Mouse (Mus musculus): ENCODE data around the gene Cap2. TPM values are rescaled to one million over a fixed set of nuclear protein-coding genes. Genes with fewer than 3 reads are reported as not detected.

Cap2 gene
- polyA plus RNA-seq, 1 experiment from 2014 or later: 172 TPM

- no peaks in the 10 kb centered on the region for H3K36me3 ChIP-seq
- H3K4me2 ChIP-seq: no peak overlapping the region
- H3K9me3 ChIP-seq (replicated peaks): no peaks in the 10 kb centered on the region
- H3K27me3 ChIP-seq: no peaks in the 10 kb centered on the region
- peak overlapping the region; percentile 91 for H3K27ac ChIP-seq
- 88% methylated on average over 8 of the region's 8 CpGs for WGBS
- no peak for ATAC-seq (replicated peaks; ENCODE audit: insufficient number of reproducible peaks, insufficient read depth, low FRiP score, low read depth)
- peaks cover 23% of the 10 kb centered on the region for H3K4me1 ChIP-seq (replicated peaks)
- no peak overlapping the region for H3K9ac ChIP-seq
- H3K4me3 ChIP-seq: no peak overlapping the region
Observed at GRCm38 (mm10) chr13:46569469-46569868, 67.8 kb downstream of the Cap2 start.

DNA sequence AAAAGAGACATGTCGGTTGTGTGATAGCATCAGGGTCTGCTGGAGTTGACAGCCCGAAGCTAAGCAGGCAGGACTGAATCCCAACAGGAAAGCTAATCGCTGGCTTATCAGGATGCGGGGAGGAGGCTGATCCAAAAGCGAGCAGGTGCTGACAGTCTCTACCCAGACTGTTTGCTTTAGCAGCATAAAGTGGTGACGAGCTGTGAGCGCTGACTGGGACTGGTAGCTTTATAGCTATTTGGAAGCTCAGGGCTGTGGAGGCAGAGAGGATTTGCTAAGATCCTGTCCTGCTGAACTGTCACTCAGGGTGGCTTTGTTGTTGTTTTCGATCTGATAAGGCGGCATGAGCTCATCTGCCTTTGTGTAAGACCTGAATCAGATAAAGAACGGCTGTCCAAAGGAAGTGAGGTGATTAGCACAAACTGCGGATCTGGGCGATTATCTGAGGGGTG, 69.5 kb downstream of the Cap2 start:
- ATAC-seq (replicated peaks; ENCODE audit: insufficient number of reproducible peaks, insufficient read depth, low FRiP score, low read depth): peak; percentile 87
- WGBS: 2% methylated on average over 12 of the region's 12 CpGs
- peak overlapping the region; percentile 1; the same call in 1 of the 2 replicates for H3K4me3 ChIP-seq

GRCm38 (mm10) chr13:46571961-46572647, 70.5 kb downstream of the Cap2 start:
- no peak overlapping the region for H3K9ac ChIP-seq
- no peaks in the 10 kb centered on the region for H3K9me3 ChIP-seq (replicated peaks)
- 19% methylated on average over 11 of the region's 11 CpGs for WGBS
- ATAC-seq (replicated peaks; ENCODE audit: insufficient number of reproducible peaks, insufficient read depth, low FRiP score, low read depth): peak; percentile 86
- H3K36me3 ChIP-seq: no peaks in the 10 kb centered on the region
- H3K27ac ChIP-seq: peak overlapping the region; percentile 91
- 0 out of 2 replicates have a peak overlapping the region, but pooled peaks have one; percentile 20 for H3K4me3 ChIP-seq
- H3K27me3 ChIP-seq: no peaks in the 10 kb centered on the region
- peaks cover 23% of the 10 kb centered on the region for H3K4me1 ChIP-seq (replicated peaks)
- H3K4me2 ChIP-seq: peak overlapping the region; percentile 45

More for the DNA sequence above, 69.5 kb downstream of the Cap2 start:
- Histone ChIP-seq H3K4me1 (replicated peaks) (peaks cover 23% of the 10 kb centered on the region), H3K27me3 (no peaks in the 10 kb centered on the region), H3K36me3 (no peaks in the 10 kb centered on the region), H3K9ac (peak overlapping the region; percentile 1), H3K9me3 (replicated peaks) (no peaks in the 10 kb centered on the region), H3K27ac (peak overlapping the region; percentile 91), H3K4me2 (peak overlapping the region; percentile 50)

DNA sequence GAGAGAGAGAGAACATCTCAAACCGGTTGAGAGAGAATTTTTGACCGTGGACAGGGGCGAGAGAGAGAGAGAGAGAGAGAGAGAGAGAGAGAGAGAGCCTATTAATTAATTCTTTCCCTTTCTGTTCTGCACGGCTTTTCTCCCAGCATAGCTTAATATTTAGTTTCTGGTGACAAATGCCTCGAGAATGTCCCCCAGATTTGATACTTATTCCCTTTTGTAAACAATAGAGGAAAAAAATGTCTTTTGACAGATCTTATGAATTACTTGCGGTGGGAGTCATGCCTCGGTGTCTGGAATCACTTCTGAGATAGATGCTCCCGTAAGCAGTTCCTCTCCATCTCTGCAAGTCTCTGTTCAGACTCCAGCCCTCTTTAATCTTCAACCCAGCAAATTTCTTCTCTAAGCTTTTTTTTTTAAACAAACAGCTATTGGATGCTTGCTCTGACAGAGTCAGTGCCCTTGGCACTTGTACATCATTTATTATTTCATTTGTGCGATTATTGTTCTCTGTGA, 71.1 kb downstream of the Cap2 start:
- Histone ChIP-seq H3K4me2 (peak overlapping the region; percentile 45), H3K27ac (peak overlapping the region; percentile 91), H3K36me3 (no peaks in the 10 kb centered on the region), H3K27me3 (no peaks in the 10 kb centered on the region), H3K9ac (no peak overlapping the region), H3K4me1 (replicated peaks) (peaks cover 23% of the 10 kb centered on the region), H3K9me3 (replicated peaks) (no peaks in the 10 kb centered on the region), H3K4me3 (no peak overlapping the region)
- 27% methylated on average over 9 of the region's 9 CpGs for WGBS
- no peak for ATAC-seq (replicated peaks; ENCODE audit: insufficient number of reproducible peaks, insufficient read depth, low FRiP score, low read depth)

GRCm38 (mm10) chr13:46574201-46574600, 72.6 kb downstream of the Cap2 start:
- Histone ChIP-seq H3K4me1 (replicated peaks) (peaks cover 23% of the 10 kb centered on the region), H3K27ac (peak overlapping the region; percentile 91), H3K4me3 (no peak overlapping the region), H3K9me3 (replicated peaks) (no peaks in the 10 kb centered on the region), H3K27me3 (no peaks in the 10 kb centered on the region), H3K9ac (no peak overlapping the region), H3K4me2 (no peak overlapping the region), H3K36me3 (no peaks in the 10 kb centered on the region)
- ATAC-seq (replicated peaks; ENCODE audit: insufficient number of reproducible peaks, insufficient read depth, low FRiP score, low read depth): no peak
- 87% methylated on average over 5 of the region's 5 CpGs for WGBS

- H3K4me2 ChIP-seq: no peak overlapping the region
- no peak overlapping the region for H3K4me3 ChIP-seq
- peaks cover 23% of the 10 kb centered on the region for H3K4me1 ChIP-seq (replicated peaks)
- no peaks in the 10 kb centered on the region for H3K9me3 ChIP-seq (replicated peaks)
- H3K36me3 ChIP-seq: no peaks in the 10 kb centered on the region
- no peak overlapping the region for H3K27ac ChIP-seq
- no peak overlapping the region for H3K9ac ChIP-seq
- no peaks in the 10 kb centered on the region for H3K27me3 ChIP-seq
- ATAC-seq (replicated peaks; ENCODE audit: insufficient number of reproducible peaks, insufficient read depth, low FRiP score, low read depth): no peak
- 89% methylated on average over 4 of the region's 4 CpGs for WGBS
Observed at GRCm38 (mm10) chr13:46574707-46575106, 73.1 kb downstream of the Cap2 start.

DNA sequence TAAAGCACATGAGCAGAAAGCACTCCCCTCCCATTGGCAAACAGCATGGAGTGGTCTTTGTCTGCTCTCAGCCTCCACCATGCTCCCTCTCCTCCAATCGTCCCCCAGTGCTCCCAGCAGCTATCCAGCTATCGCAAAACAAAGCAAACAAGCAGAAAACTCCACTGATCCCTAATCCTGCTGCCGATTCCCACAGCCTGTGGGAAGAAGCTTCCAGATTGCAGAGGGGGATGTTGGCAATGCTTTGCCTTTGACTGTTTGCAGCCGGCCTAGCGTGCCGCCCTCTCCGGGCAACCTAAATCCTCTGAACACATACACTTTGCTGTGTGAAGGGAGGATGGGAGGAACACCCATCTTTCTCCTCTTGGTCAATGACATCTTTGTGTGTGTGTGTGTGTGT, 83.2 kb downstream of the Cap2 start:
- WGBS: 74% methylated on average over 7 of the region's 7 CpGs
- H3K9me3 ChIP-seq (replicated peaks): no peaks in the 10 kb centered on the region
- no peak for ATAC-seq (replicated peaks; ENCODE audit: insufficient number of reproducible peaks, insufficient read depth, low FRiP score, low read depth)

GRCm38 (mm10) chr13:46587717-46588289, 86.2 kb downstream of the Cap2 start:
- H3K9ac ChIP-seq: no peak overlapping the region
- H3K4me3 ChIP-seq: no peak overlapping the region
- H3K27me3 ChIP-seq: no peaks in the 10 kb centered on the region
- H3K4me2 ChIP-seq: no peak overlapping the region
- 90% methylated on average over 17 of the region's 17 CpGs for WGBS
- no peaks in the 10 kb centered on the region for H3K9me3 ChIP-seq (replicated peaks)
- no peaks in the 10 kb centered on the region for H3K36me3 ChIP-seq
- H3K27ac ChIP-seq: no peak overlapping the region
- H3K4me1 ChIP-seq (replicated peaks): no peaks in the 10 kb centered on the region
- no peak for ATAC-seq (replicated peaks; ENCODE audit: insufficient number of reproducible peaks, insufficient read depth, low FRiP score, low read depth)

More for the DNA sequence above, 83.2 kb downstream of the Cap2 start:
- H3K36me3 ChIP-seq: no peaks in the 10 kb centered on the region
- no peak overlapping the region for H3K4me3 ChIP-seq
- no peaks in the 10 kb centered on the region for H3K4me1 ChIP-seq (replicated peaks)
- H3K9ac ChIP-seq: no peak overlapping the region
- H3K4me2 ChIP-seq: no peak overlapping the region
- H3K27me3 ChIP-seq: no peaks in the 10 kb centered on the region
- H3K27ac ChIP-seq: no peak overlapping the region

DNA sequence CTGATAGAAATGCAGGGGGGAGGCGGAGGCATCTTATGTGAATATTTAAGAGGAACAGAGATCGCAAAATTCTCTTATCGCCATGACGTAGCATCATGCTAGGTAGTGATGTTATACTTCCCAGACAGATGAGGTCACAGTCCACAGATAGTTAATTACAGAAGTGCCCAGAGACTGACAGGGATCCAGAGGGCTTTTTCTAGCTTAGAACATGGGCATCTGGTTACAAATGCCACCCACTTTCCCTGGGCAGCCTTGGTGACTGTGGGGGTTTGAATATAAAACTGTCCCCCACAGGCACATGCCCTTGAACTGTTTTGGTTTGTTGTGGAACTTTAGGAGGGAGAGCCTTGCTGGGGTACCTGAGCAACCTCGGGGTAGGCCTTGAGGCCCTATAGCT, 87.0 kb downstream of the Cap2 start:
- H3K9me3 ChIP-seq (replicated peaks): no peaks in the 10 kb centered on the region
- H3K4me1 ChIP-seq (replicated peaks): no peaks in the 10 kb centered on the region
- H3K9ac ChIP-seq: no peak overlapping the region
- H3K4me3 ChIP-seq: no peak overlapping the region
- no peak overlapping the region for H3K4me2 ChIP-seq
- no peaks in the 10 kb centered on the region for H3K36me3 ChIP-seq
- no peak for ATAC-seq (replicated peaks; ENCODE audit: insufficient number of reproducible peaks, insufficient read depth, low FRiP score, low read depth)
- H3K27me3 ChIP-seq: no peaks in the 10 kb centered on the region
- 80% methylated on average over 5 of the region's 5 CpGs for WGBS
- no peak overlapping the region for H3K27ac ChIP-seq

DNA sequence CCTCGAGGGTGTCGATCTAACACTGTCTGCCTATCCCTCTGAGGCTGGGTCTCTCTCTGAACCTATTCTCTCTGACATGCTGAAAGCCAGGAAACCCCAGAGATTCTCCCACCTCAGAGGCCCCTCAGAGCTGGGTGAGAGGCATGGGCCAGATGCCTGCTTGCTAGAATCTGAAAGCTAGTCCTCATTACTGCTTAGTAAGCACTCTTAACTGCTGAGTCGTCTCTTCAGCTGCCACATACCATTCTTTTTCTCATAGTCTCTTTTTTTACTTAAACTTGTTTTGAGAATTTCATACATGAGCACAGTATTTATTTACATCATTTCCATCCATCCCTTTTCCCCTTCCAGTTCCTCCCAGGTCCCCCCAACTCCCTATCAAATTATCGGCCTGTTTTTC, 89.2 kb downstream of the Cap2 start:
- ATAC-seq (replicated peaks; ENCODE audit: insufficient number of reproducible peaks, insufficient read depth, low FRiP score, low read depth): no peak
- H3K4me3 ChIP-seq: no peak overlapping the region
- H3K4me1 ChIP-seq (replicated peaks): peaks cover 6% of the 10 kb centered on the region
- WGBS: 84% methylated on average over 4 of the region's 4 CpGs
- H3K27ac ChIP-seq: no peak overlapping the region
- H3K36me3 ChIP-seq: no peaks in the 10 kb centered on the region
- no peak overlapping the region for H3K4me2 ChIP-seq
- no peaks in the 10 kb centered on the region for H3K9me3 ChIP-seq (replicated peaks)
- H3K27me3 ChIP-seq: no peaks in the 10 kb centered on the region
- no peak overlapping the region for H3K9ac ChIP-seq

DNA sequence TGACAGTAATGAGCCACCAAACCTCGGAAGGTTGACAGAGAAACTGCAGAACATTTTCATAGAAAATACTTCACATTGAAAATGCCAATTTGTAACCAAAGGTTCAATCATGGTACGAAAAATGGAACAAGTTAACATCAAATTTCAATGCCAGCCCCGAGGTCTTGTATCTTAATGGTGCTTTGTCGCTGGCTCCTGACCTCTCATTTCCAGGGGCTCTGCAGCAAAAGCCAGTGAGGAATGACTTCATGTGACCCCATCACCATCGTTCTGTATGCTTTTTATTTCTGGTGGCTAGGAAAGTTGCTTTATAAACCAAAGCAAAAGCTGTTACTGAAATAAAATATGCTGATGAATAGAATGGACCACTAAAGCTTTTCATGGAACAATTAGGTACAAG, 99.0 kb downstream of the Cap2 start:
- H3K9me3 ChIP-seq (replicated peaks): no peaks in the 10 kb centered on the region
- H3K4me2 ChIP-seq: no peak overlapping the region
- no peak overlapping the region for H3K27ac ChIP-seq
- no peak for ATAC-seq (replicated peaks; ENCODE audit: insufficient number of reproducible peaks, insufficient read depth, low FRiP score, low read depth)
- no peaks in the 10 kb centered on the region for H3K27me3 ChIP-seq
- peaks cover 3% of the 10 kb centered on the region for H3K4me1 ChIP-seq (replicated peaks)
- H3K4me3 ChIP-seq: no peak overlapping the region
- 86% methylated on average over 5 of the region's 5 CpGs for WGBS
- H3K9ac ChIP-seq: no peak overlapping the region
- H3K36me3 ChIP-seq: no peaks in the 10 kb centered on the region

DNA sequence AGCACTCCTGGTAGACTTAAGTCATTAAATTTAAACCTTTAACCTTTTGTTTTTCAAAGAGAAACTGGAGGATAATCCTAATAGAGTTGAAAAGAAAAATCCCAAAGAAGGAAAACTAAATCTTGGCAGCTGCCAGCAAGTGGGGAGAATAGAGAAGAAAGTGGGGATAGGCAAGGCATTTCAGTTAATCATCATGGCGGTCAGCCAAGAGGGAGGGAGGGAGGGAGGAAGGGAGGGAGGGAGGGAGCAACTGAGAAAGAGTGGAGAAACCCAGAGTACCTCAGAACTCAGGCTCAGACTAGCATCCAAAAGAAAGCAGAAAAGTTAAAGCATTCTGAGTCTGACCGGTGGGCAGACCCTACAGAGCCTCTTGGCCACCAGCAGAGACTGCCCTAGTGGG, 99.7 kb downstream of the Cap2 start:
- WGBS: 71% methylated on average over 2 of the region's 2 CpGs
- Histone ChIP-seq H3K36me3 (no peaks in the 10 kb centered on the region), H3K9me3 (replicated peaks) (no peaks in the 10 kb centered on the region), H3K9ac (no peak overlapping the region), H3K4me3 (no peak overlapping the region), H3K27ac (no peak overlapping the region), H3K27me3 (no peaks in the 10 kb centered on the region), H3K4me1 (replicated peaks) (peaks cover 3% of the 10 kb centered on the region), H3K4me2 (no peak overlapping the region)
- no peak for ATAC-seq (replicated peaks; ENCODE audit: insufficient number of reproducible peaks, insufficient read depth, low FRiP score, low read depth)

All from heart, embryonic 15.5 days (tissue).